In the genomic region with DNA sequence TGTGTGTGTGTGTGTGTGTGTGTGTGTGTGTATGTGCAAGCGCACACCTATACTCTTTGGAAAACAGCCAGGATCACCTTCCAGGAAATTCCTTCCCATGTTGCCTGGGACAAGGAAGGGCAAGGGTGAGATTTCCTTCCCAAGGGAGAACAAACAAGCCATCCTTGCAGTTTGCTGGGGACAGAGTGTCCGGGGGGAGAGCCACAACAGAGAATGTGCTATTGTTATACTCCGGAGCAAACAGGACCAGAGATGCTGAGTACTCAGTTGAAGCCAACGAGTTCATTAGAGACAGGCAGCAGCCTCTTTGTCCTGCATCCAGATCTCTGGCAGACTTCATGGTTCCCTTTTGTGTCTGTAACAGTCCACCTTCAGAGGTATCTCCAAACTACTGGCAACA, we compare ENCODE assay signal across 9 mouse cellular contexts. TPM values are rescaled to one million over a fixed set of nuclear protein-coding genes. Genes with fewer than 3 reads are reported as not detected.
A peak's percentile ranks its signal among the peaks of the same experiment; 100 is the strongest.
DNase-seq lines count a peak whose midpoint lies in the region; ATAC-seq and TF ChIP-seq lines count a peak whose summit lies in the region.
"Had no signal": no experiment of that assay in that cellular context is flagged by ENCODE, and none has a peak within 500 bp of the region (broad histone marks: within the 10 kb centered on the region; RNA-seq: fewer than 3 reads in every experiment).

No protein-coding gene starts in this region.

- H3K4me1 ChIP-seq in heart, adult 2 months (ENCODE audit: control insufficient read depth, insufficient read depth, low read length) = peaks cover 11% of the 10 kb centered on the region
- H3K4me1 ChIP-seq in brown adipose tissue, adult 24 weeks (ENCODE audit: control insufficient read depth, insufficient read depth, insufficient read length, low read length) = peaks cover 9% of the 10 kb centered on the region
- peaks cover 22% of the 10 kb centered on the region; the same call in 1 of the 2 replicates for H3K4me1 ChIP-seq in intestine, postnatal 0 days (replicated peaks; ENCODE audit: control insufficient read depth, insufficient read depth, low read length)

- peak overlapping the region; percentile 91 for H3K4me2 ChIP-seq in intestine, postnatal 0 days (replicated peaks; ENCODE audit: low read depth)

- peak; percentile 96 for TF ChIP-seq EP300 in heart, adult 2 months (IDR thresholded peaks at IDR 0.05; ENCODE audit: insufficient read depth, low read depth, low read length)

- 46% methylated on average over 4 of the region's 4 CpGs for WGBS in heart, adult 2 months
- WGBS in intestine, postnatal 0 days = 36% methylated on average over 4 of the region's 4 CpGs

- intact Hi-C loops in heart, adult 2 months (cut with DNase I) = loop anchor here (1.0 to 5.0 kb wide), 2 partner anchors 26 to 104 kb away; no protein-coding TSS in a partner anchor
- intact Hi-C loops in heart, postnatal 25 days (cut with DNase I) = loop anchor here (1.0 to 10.0 kb wide), 3 partner anchors 26 to 316 kb away; no protein-coding TSS in a partner anchor

- DNase-seq in heart, adult 2 months = peak in 1 of 2 experiments; percentile 54
- DNase-seq in heart, postnatal 25 days (ENCODE audit: low spot score) = no peak
- DNase-seq in kidney, postnatal 14 days = peak; percentile 55
- DNase-seq in kidney, adult 8-10 months = no peak
- DNase-seq in layer of hippocampus, adult 2 months (ENCODE audit: low spot score in 2 of 2) = no peak

- H3K79me2 ChIP-seq in heart, adult 2 months (replicated peaks; ENCODE audit: control insufficient read depth, insufficient read depth, low read length) = no peaks in the 10 kb centered on the region

- H3K9me3 ChIP-seq in intestine, postnatal 0 days (ENCODE audit: control insufficient read depth) = no peaks in the 10 kb centered on the region
- H3K9me3 ChIP-seq: forebrain, embryonic 10.5 days; liver, embryonic 15.5 days had no signal

- peak overlapping the region; percentile 50 for H3K27ac ChIP-seq in heart, adult 2 months
- H3K27ac ChIP-seq in brown adipose tissue, adult 24 weeks (replicated peaks; ENCODE audit: low read depth, low read length) = peak overlapping the region; percentile 20; the same call in 1 of the 2 replicates
- H3K27ac ChIP-seq in intestine, postnatal 0 days (ENCODE audit: low read depth, low read length) = peak overlapping the region; percentile 8; the same call in 1 of the 2 replicates
- no peak overlapping the region; the same call in 1 of the 2 replicates for H3K27ac ChIP-seq in layer of hippocampus, adult 2 months
- H3K27ac ChIP-seq: liver, embryonic 15.5 days had no signal

- peak; percentile 5; the same call in 1 of the 2 replicates for ATAC-seq in intestine, postnatal 0 days

- H3K36me3 ChIP-seq in heart, adult 2 months (ENCODE audit: control insufficient read depth, insufficient read depth, low read length) = no peaks in the 10 kb centered on the region
- no peaks in the 10 kb centered on the region for H3K36me3 ChIP-seq in intestine, postnatal 0 days (ENCODE audit: control insufficient read depth, insufficient read depth)
- H3K36me3 ChIP-seq: forebrain, embryonic 10.5 days; liver, embryonic 15.5 days had no signal

- no peak overlapping the region for H3K9ac ChIP-seq in heart, adult 2 months (ENCODE audit: low read depth, low read length)
- no peak overlapping the region for H3K9ac ChIP-seq in intestine, postnatal 0 days (ENCODE audit: low read depth, low read length)
- H3K9ac ChIP-seq: liver, embryonic 15.5 days had no signal

- TF ChIP-seq CTCF in heart, adult 2 months (IDR thresholded peaks at IDR 0.05) = no peak
- no peak for TF ChIP-seq CTCF in intestine, postnatal 0 days (IDR thresholded peaks at IDR 0.05; ENCODE audit: low read depth)
- TF ChIP-seq CTCF in layer of hippocampus, adult 2 months (conservative IDR thresholded peaks at IDR 0.05) = no peak

- peak; percentile 56; the same call in 1 of the 2 replicates for TF ChIP-seq POLR2A in heart, adult 2 months (IDR thresholded peaks at IDR 0.05; ENCODE audit: insufficient read depth, low read depth, low read length)

- H3K27me3 ChIP-seq in heart, adult 2 months (ENCODE audit: control insufficient read depth, insufficient read depth, low read length) = no peaks in the 10 kb centered on the region
- peaks cover 3% of the 10 kb centered on the region; the same call in 1 of the 2 replicates for H3K27me3 ChIP-seq in intestine, postnatal 0 days (replicated peaks; ENCODE audit: control insufficient read depth, insufficient read depth, low read length)

- peak overlapping the region; percentile 44 for H3K4me3 ChIP-seq in heart, adult 2 months
- no peak overlapping the region for H3K4me3 ChIP-seq in brown adipose tissue, adult 24 weeks (ENCODE audit: insufficient read depth, low read depth, low read length)
- no peak overlapping the region for H3K4me3 ChIP-seq in intestine, postnatal 0 days (ENCODE audit: low read depth, low read length)
- no peak overlapping the region for H3K4me3 ChIP-seq in layer of hippocampus, adult 2 months
- H3K4me3 ChIP-seq: liver, embryonic 15.5 days had no signal

RNA-seq across cellular contexts. Expression of a gene that starts 5.2 kb away (rescaled TPM):
- 10 to 100 TPM; 14.1 to 22.9 TPM for total RNA-seq in heart, adult 2 months (2021)
- 15.0 and 18.5 TPM in 2 replicates for polyA plus RNA-seq in heart, adult 2 months (2012; rRNA removed)
- total RNA-seq in heart, postnatal 25 days (2021) = 10 to 100 TPM; 13.9 to 17.8 TPM
- polyA plus RNA-seq in brown adipose tissue, adult 24 weeks (2012; ENCODE audit: insufficient read depth, insufficient read length, missing spikeins) = 3.8 and 6.9 TPM in 2 replicates
- polyA plus RNA-seq in intestine, postnatal 0 days (2015; fragmentation: Nextera tagmentation; extraction: Ambion mirVana) = 16.9 and 18.7 TPM in 2 replicates
- 10 to 100 TPM; 11.8 to 14.0 TPM for total RNA-seq in layer of hippocampus, adult 2 months (2021)

RNA-seq across cellular contexts. Expression of a gene that starts 54.2 kb away (rescaled TPM):
- 10 to 100 TPM; 10.6 to 11.9 TPM for total RNA-seq in heart, adult 2 months (2021)
- 10.2 and 12.2 TPM in 2 replicates for polyA plus RNA-seq in heart, adult 2 months (2012; rRNA removed)
- 10 to 100 TPM in 1 of 2 experiments, 1 to 10 TPM in 1; 10.0 to 10.7 TPM for total RNA-seq in heart, postnatal 25 days (2021)
- polyA plus RNA-seq in brown adipose tissue, adult 24 weeks (2012; ENCODE audit: insufficient read depth, insufficient read length, missing spikeins) = 13.4 and 14.6 TPM in 2 replicates
- 4.7 and 5.2 TPM in 2 replicates for polyA plus RNA-seq in intestine, postnatal 0 days (2015; fragmentation: Nextera tagmentation; extraction: Ambion mirVana)
- 10 to 100 TPM; 18.3 to 20.3 TPM for total RNA-seq in layer of hippocampus, adult 2 months (2021)
